Mouse (Mus musculus) retina, postnatal 7 days (tissue): Measurements from ENCODE around the gene Usp30.
A peak's percentile ranks its signal among the peaks of the same experiment; 100 is the strongest.

Experiments
- DNase-seq: peaks from one replicate; pipeline ENCODE4 v3.0.0-alpha.2; 2012; ENCODE audit warnings: low read depth, low spot score

Usp30 gene

DNA sequence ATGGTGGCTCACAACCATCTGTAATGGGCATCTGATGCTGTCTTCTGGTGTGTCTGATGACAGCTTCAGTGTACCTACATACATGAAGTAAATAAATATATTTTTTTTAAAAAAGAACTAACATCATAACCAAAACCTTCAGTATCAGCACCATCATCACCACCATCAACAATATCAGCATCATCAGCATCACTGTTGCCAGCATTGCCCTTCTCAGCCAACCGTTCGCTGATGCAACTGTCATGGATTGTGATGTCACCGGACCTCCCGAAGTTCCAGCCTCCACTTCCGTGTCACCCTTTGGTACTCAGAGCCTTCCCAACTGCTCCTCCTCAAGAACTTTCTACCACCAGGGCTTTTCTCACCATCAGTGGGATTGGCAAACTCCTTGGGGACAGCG lies at the start of gene Usp30:
Gene Usp30, plus strand, starts transcription at position 301 of the 400 bp plus-strand sequence.
- DNase-seq, result no peak

- no peak for DNase-seq
Measured at GRCm38 (mm10) chr5:114024390-114024789, 40.9 kb upstream of the Usp30 start.

GRCm38 (mm10) chr5:114024885-114025284 lies 40.4 kb upstream of the Usp30 start:
- DNase-seq, result no peak

DNA sequence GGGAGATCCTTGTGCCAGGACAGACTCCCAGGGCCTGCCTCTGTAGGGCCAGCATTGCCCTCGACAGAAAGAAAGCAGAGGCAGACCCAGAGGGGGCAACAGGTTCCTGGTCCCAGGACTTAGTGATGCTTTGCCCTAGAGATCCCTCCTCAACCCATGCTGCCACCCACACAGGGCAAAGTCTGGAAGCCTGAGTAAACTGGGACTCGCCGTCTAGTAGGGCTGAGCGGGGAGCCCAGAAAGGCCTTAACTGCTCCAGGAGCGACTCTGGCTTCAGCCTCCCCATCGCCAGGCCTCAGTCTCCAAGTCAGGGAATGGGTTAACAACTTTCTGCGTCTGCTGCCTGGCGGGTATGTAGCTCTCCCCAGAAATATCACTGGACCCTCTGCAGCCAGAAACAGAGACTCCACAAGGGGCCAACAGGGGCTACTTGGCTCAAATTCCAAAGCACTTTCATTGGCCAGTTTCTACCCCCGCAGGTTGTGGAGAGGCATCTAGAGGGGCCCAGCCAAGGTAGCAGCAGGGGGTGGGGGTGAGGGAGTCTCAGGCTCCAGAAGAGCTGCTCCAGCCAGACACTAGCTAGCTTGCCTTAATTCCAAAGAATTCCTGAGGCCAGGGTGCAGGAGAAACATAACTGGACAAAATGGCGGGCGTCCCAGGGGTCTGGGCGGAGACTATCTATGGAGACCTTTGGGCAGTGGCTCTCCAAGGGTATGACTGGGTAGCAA lies 37.9 kb upstream of the Usp30 start:
- DNase-seq, result no peak

- no peak for DNase-seq
Measured at GRCm38 (mm10) chr5:114028111-114028510, 37.1 kb upstream of the Usp30 start.

DNA sequence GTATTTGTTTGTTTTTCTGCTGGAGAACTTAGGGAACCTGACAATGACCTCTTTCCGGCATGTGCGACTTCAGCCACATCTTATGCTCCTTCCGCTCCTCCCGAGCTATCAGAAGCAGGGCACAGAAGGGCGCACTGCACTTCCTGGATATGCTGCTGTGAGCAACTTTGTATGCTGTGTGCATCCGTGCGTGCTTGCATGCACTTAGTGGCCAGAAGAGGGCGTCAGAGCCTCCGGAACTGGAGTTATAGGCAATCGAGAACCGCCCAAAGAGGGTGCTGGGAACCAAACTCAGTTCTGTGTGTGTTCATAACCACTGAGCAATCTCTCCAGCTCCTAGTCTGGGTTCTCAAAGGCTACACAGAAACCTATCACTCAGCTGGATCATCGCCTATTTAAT lies 34.6 kb upstream of the Usp30 start:
- DNase-seq, result no peak

DNA sequence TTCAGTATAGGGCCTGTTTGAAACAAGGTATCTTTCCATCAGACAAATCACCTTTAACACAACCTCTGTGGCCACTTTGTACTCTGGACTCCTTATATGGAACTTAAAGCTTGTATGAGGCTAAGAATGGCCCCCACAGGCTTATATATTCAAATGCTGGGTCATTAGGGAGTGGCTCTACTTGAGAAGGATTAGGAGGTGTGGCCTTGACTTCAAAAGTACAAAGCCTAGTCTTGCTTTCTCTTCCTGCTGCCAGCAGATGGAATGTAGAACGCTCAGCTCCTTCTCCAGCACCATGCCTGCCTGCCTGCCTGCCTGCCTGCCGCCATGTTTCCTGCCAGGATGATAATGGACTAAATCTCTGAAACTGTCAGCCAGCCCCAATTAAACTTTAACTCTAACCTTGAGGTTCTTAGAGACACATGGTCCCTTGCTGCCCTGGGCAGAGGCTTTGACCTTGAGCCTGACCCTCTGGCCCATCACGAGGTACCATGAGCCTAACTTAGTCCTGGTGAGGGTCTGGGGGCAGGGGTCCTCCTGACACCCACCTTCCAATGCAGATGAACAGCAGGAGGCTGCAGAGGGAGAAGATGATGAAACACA lies 33.0 kb upstream of the Usp30 start:
- no peak for DNase-seq

DNA sequence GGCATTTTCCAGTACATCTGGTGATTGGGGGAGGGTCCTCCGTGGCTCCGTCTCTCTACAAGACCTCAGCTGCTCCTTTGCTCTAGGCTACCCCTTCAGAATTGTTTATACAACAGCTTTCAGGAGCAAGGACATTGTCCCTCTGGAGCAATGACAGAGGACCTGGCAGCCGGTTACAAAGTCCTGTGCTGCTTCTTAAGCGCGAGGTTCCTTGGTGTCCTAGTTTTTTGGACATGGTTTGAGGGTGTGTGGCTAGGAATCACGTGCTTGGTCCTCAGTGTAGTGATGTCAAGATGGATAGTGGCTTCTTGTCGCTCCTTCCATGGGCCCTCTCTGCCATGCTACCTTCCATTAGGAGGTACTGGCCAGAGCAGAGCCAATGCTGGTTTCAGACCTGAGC lies 30.9 kb upstream of the Usp30 start:
- DNase-seq, result no peak

- no peak for DNase-seq
Measured at GRCm38 (mm10) chr5:114035111-114035510, 30.1 kb upstream of the Usp30 start.

- no peak for DNase-seq
Measured at GRCm38 (mm10) chr5:114040508-114040907, 24.8 kb upstream of the Usp30 start.

GRCm38 (mm10) chr5:114040911-114041310 lies 24.4 kb upstream of the Usp30 start:
- no peak for DNase-seq

GRCm38 (mm10) chr5:114041327-114041930 lies 23.8 kb upstream of the Usp30 start:
- DNase-seq, result no peak

DNA sequence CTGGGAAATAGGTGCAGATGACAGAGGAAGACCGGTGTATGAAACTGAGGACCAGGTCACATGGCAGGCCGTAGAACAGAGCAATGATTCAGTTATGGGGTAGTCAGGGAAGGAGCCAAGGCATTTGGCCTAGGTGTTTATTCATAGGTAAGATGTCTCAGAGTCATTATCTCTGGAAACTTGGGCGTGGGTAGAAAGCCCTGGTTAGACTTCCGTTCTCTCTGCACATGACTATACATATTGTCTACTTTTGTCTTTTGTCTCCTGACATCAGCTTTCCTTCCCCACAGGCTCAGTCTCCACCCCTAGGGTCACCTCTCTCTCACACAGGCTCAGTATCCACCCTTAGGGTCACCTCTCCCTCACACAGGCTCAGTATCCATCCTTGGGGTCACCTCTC lies 21.5 kb upstream of the Usp30 start:
- no peak for DNase-seq

DNA sequence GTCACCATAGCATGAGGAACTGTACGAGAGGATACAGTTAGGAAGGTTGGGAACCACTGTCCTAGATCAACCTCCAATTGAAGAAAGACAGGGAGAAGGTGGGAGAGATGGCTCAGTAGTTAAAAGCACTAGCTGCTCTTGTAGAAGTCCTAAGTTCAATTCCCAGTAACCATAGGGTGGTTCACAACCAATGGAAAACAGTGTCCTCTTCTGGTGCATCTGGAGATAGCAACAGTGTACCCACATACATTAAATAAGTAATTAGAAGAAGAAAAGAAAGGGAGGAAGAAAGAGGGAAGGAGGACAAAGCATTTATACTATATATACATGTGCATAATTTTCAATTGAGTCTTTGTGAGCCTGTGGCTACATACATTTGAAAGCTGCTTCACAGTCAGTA lies 20.1 kb upstream of the Usp30 start:
- no peak for DNase-seq

DNA sequence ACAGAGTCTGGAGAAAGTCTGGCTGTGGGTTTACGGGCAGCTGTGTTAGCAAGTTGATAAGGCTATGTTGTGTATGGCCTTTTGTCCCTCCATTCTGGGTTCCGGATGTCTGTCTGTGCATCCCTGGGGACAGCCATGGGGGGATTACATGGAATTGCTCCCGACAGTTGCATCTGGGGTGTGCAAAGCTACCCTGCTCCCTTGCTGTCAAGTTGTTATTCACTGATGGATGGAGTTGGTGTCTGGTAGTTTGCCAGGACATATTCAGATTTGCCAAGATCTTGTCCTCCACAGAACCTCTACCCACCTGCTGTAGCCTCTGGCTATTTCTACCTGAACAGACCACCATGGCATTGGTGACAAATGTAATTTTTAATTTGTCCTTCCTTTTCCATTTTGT lies 19.1 kb upstream of the Usp30 start:
- no peak for DNase-seq

- DNase-seq, result no peak
Measured at GRCm38 (mm10) chr5:114046604-114047003, 18.7 kb upstream of the Usp30 start.

DNA sequence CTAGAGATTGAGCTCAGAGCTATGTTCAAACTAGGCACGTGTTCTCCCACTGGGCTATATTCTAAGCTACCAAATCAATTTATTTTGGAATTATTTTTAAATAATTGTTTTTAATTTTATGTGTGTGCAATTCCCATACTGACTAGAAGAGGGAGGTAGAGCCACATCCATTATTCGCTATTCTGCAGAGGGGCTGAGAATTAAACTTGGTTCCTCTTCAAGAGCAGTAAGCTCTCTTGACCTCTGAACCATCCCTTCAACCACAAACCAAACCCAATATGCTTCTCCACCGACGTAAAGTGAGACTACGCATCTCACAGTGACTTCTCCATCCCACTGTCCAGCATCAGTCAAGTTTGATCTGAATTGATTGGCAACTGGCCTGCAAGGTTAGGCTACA lies 18.1 kb upstream of the Usp30 start:
- no peak for DNase-seq

GRCm38 (mm10) chr5:114048731-114049308 lies 16.4 kb upstream of the Usp30 start:
- no peak for DNase-seq

GRCm38 (mm10) chr5:114052246-114052761 lies 13.0 kb upstream of the Usp30 start:
- peak; percentile 72 for DNase-seq

DNA sequence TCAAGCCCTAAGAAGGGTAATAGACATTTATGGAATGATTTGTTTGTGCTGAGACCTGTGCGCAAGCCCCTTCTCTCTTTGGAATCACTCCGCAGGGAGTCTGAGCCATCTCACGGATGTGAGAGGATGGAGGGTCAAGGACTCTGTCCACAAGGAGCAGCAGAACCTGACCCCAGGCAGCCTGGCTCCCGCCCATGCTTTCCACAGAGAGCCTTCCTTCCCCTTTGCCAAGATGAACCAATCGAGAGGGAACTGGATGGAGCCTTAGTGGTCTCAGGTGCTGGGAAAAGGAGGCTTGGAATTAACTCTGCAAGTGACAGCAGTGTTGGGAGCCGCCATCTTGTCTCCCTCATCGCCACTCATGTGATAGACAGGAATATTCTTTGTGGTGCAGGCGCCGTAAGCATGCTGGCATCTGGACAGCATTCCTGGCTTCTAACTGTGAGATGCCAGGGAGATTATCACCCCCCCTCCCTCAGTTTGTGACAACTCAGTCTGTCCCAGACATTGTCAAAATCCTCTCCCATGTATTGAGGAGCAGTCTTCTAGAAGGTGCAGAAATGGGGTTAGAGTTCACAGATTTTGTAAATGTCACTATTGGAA lies 8.0 kb upstream of the Usp30 start:
- DNase-seq, result no peak

GRCm38 (mm10) chr5:114061675-114062074 lies 3.6 kb upstream of the Usp30 start:
- DNase-seq, result no peak

GRCm38 (mm10) chr5:114063958-114064357 lies 1.3 kb upstream of the Usp30 start:
- DNase-seq, result no peak
